Mouse (Mus musculus) liver, adult (tissue): ENCODE measurements around the gene Kirrel3.
A peak's percentile ranks its signal among the peaks of the same experiment; 100 is the strongest.

Source experiments
- GATA4 ChIP-seq: IDR thresholded peaks from 2 replicates; pipeline ENCODE4 v1.6.1; 2014; ENCODE audit warnings: mild to moderate bottlenecking, low read length; ENCODE audit not compliant: insufficient replicate concordance

Kirrel3 gene

GRCm38 (mm10) chr9:34987422-34988148 lies 501.9 kb downstream of the Kirrel3 start:
- no peak for TF ChIP-seq GATA4

GRCm38 (mm10) chr9:34988683-34989082 lies 503.0 kb downstream of the Kirrel3 start:
- no peak for TF ChIP-seq GATA4

- TF ChIP-seq GATA4: peak; percentile 75; the same call in 1 of the 2 replicates
Measured at GRCm38 (mm10) chr9:34992201-34992600, 506.5 kb downstream of the Kirrel3 start.

DNA sequence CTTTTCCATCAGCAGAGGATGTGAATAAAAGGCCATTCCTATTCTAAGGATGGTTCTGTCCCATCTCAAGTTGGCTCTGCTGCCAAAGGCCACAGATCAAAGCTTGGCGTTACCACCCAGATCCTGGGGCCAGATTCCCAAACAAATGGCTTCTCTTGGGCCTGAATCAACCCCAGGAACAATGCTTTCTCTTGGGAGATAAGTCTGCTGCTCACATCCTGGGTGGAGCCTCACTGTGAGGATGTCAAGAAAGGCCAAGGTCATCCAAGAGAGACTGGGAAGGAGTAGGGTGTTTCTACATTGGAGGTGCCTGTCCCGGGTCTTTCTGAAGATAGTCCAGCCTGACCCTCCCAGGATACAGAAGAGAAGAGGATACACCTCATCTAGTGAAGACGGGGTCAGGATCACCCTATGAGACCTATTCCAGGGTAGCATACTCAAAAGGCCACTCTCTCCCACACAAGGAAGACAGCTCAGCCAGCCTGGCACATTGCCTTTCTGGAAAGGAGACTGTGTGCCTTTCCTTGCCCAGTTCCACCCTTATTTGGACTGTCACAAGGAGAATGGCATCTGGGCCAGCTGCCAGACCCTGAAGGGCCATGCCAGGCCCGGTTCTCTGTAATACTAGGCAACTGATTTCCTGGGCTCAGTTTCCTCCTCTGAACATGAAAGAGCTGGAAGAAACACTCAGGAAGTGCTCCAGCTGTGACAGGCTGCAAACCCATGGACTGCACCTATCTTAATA lies 507.9 kb downstream of the Kirrel3 start:
- peak; percentile 57; the same call in 1 of the 2 replicates for TF ChIP-seq GATA4

GRCm38 (mm10) chr9:34995078-34995477 lies 509.4 kb downstream of the Kirrel3 start:
- TF ChIP-seq GATA4: no peak

- no peak for TF ChIP-seq GATA4
Measured at GRCm38 (mm10) chr9:34995660-34996378, 510.1 kb downstream of the Kirrel3 start.

DNA sequence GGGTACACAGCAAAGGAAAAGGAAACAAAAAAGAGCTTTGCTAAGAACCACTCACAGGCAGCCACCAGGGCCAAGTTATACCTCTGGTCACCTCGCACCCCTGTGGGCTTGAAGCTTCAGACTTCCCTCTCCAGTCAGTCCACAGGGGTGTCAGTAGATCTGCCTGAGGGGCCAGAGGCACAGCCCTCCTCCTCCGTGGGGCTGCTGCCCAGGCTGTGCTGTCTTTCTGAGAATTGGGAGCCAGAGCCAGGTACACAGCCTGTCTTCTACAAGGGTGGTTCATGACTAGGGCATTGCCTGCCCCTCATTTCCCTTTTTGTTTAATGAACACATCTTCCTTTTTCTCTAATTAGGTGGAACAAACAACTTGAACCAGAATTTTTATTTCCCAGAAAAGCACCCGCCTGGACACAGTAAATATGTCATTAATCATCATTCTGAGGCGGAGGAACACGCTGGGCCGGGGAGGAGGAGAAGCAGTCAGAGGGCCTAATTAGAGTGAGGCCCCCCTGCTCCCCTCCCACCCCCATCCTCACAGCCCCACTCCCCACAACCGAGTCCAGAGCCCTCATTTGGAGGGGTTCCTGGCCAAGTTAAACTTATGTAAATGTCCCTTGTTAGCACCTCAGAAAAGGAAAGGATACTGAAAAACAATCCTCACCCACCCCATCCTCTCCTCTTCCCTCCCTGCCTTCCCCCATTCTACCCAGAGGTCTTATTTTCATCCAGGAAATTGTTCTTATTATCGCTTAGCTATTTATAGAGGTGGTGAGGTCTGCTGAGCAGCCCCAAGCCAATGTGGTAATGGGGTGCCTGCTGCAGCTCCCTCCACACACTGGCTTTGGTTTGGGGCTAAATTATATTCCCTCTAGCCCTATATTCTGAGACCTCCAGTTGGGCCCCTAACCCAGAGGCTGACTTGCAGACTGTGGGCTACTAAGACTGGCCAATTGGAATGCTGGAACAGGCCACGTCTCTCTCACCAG lies 512.5 kb downstream of the Kirrel3 start:
- TF ChIP-seq GATA4: no peak

DNA sequence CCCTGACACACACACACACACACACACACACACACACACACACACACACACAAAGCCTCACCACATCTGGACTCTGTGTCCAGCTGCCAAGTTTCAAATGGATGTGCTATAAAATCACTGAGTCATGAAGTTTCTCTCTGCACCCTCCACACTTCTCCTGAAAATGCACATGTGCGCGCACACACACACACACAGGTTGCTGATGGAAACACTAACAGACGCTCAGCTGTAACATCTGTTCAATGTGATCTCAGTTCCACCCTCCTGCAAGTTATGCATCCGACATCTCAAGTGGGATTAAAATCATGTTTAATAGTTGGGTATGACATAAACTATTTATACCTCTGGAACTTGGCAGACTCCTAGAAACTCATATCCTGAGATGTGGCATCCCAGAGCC lies 518.4 kb downstream of the Kirrel3 start:
- no peak for TF ChIP-seq GATA4

GRCm38 (mm10) chr9:35007697-35008341 lies 522.1 kb downstream of the Kirrel3 start:
- TF ChIP-seq GATA4: no peak

GRCm38 (mm10) chr9:35016762-35017161 lies 531.1 kb downstream of the Kirrel3 start:
- no peak for TF ChIP-seq GATA4

GRCm38 (mm10) chr9:35017563-35017962 lies 531.9 kb downstream of the Kirrel3 start:
- TF ChIP-seq GATA4: no peak

- no peak for TF ChIP-seq GATA4
Measured at GRCm38 (mm10) chr9:35018056-35018455, 532.4 kb downstream of the Kirrel3 start.

DNA sequence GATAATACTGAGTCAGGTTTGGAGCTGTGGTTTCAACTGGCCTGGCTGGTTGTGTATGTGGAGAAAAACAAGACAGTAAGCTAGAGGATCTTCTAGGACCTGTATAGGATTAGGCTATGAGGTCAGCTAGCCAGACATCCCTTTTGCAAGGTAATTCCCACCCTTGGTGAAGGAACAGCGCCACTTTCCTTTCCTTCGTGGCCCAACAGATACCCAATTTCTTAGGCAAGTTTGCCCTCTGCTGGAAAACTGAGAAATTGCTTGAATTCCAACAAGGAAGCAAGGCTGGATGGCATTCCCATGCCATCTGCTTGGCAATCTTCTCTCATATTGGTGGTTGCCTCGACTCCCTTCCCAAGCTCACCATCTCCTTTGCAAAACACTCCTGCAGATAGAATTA lies 533.7 kb downstream of the Kirrel3 start:
- TF ChIP-seq GATA4: no peak

DNA sequence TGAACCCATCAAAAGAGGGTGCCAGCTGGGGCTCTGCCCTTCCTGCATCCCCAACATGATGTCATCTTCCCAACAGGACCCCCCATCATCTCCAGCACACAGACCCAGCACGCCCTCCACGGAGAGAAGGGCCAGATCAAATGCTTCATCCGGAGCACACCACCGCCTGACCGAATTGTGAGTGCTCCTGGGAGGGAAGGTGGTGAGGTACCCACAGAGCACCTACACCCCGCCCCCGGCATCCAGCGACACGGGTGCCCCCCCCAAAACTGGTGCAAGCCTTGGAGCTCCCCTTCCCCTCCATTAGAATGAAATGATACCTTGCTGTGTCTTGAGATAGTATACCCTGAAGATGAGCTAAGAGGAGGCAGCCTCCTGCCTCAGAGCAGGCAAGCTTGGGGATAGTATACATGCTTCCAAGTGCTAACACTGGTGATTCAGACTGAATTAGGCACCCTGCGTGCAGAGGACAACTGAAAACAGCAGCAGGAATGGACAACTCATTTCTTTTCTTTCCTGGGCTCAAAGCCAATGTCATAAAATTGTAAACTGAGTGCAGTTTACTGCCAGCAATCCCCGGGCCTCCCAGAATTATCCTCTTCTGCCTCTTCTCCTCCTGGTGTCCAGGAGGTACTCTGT lies 534.4 kb downstream of the Kirrel3 start:
- TF ChIP-seq GATA4: no peak

- TF ChIP-seq GATA4: no peak
Measured at GRCm38 (mm10) chr9:35021744-35022143, 536.0 kb downstream of the Kirrel3 start.
